Mouse (Mus musculus) kidney, postnatal 25 days (tissue): ENCODE data around the gene Ubxn11.
"Not testable (repeated sequence)": the region's sequence is repeated elsewhere in the genome, so short reads cannot be mapped to it uniquely, and the experiment has no call there.

Source experiments
- DNase-seq, 2 experiments: peaks; one replicate each; pipeline ENCODE4 v3.0.0; 2021; ENCODE audit warnings: mixed read lengths in 2 of 2

Gene Ubxn11

GRCm38 (mm10) chr4:134119644-134120043 lies 17.3 kb downstream of the Ubxn11 start:
- DNase-seq = no peak

DNA sequence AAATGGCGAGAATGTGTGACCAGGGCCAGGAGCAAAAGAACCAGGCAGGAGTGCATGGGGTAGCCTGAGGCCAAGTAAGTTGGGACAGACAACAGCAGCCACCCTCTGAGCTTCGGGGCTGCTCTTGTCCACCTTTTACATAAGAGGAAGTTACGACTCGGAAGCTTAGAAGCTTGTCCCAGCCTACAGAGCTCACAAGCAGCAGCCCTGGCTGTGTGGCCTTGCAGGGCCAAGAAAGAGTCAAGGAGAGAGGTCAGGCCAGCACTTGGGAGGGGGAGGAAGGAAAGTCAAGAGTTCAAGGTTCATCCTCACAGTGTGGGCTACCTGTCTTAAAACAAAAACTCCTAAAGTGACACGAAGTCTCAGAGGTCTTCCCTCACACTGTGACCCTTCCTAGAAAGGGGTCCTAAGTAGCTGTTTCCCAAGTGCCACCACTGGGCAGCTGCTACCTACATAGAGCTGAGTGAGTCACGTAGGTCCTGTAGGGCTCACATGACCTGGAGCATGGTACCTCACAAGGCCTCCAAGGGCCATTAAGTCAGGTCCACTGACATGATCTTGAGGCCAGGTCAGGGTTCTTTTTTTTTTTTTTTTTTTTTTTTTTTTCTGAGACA lies 17.9 kb downstream of the Ubxn11 start:
- DNase-seq = no peak

GRCm38 (mm10) chr4:134120916-134121315 lies 18.5 kb downstream of the Ubxn11 start:
- DNase-seq = no peak

DNA sequence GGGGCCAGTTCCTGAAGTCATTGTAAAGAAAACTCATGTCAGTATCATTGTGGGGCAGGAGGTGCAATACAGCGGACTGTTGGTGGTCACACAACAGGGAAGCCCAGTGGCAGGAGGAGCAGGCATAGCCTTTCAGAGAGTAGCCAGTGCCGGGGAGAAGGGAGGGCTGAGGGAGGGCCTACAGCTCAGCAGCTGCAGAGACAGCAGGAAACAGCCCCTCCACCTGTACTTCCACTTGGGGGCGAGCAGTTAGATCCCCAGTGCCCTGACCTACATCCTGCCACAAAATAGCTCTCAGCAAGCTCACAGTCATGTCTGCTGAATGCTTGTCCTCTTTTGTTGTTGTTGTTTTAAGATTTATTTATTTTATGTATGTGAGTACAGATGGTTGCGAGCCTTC lies 19.2 kb downstream of the Ubxn11 start:
- no peak for DNase-seq

DNA sequence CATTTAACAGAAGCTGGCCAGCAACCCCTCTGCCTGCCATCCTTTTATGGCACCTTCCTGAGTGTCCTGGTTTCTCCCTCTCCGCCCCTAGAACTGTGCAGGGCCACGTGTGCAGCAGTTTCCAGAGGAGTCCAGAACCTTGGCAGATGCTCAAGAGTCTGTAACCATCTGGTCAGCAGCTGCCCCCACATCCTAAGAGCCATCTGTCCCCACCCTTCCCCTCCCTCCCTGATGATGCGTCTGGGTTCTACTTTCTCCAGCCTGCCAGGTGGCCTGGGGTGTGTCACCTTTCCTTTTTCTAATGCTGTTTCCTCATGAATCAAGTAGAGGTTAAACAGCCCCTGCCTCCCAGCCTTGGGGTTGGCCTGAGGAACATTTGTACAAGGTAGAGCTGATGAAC lies 19.9 kb downstream of the Ubxn11 start:
- DNase-seq = no peak

GRCm38 (mm10) chr4:134123147-134123546 lies 20.8 kb downstream of the Ubxn11 start:
- DNase-seq = no peak

DNA sequence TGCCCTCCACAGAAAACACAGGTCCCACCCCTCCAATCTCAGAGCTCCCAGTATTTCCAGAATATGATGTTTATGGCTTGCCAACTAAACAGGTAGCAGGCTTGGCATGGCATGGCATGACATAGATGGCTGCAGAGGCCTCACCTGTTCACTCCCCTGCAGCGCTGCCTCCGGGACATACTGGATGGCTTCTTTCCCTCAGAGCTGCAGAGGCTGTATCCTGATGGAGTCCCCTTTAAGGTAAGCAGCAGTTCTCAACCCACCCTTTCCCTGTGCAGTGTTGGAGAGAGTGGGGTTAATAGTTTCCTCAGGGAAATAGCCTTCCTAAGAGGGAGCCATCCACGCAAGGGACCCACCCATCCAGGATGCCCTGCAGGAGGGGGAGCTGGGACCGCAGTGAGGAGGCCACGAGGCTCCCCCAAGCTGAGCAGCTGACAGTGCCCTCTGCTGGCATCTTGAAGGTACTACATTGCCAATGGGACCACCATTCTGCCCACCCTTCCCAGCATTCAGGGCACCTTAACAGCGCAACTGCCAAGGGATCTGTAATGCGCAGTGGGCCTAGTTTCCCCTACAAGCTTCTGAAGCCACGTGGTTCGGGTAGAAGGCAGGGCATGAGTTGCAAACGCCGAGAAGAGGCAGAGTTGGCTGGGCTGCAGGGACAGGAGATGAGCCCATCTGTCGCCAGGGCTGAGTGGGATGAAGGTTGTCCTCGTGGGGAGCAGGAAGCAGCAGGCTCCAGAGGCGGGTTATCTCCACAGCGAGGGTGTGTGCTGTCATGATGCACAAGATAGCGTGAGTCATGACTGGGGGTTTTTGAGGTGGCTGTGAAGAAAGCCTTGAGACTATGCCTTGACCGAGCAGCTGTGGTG lies 21.5 kb downstream of the Ubxn11 start:
- DNase-seq = peak in 1 of 2 experiments; percentile 20

DNA sequence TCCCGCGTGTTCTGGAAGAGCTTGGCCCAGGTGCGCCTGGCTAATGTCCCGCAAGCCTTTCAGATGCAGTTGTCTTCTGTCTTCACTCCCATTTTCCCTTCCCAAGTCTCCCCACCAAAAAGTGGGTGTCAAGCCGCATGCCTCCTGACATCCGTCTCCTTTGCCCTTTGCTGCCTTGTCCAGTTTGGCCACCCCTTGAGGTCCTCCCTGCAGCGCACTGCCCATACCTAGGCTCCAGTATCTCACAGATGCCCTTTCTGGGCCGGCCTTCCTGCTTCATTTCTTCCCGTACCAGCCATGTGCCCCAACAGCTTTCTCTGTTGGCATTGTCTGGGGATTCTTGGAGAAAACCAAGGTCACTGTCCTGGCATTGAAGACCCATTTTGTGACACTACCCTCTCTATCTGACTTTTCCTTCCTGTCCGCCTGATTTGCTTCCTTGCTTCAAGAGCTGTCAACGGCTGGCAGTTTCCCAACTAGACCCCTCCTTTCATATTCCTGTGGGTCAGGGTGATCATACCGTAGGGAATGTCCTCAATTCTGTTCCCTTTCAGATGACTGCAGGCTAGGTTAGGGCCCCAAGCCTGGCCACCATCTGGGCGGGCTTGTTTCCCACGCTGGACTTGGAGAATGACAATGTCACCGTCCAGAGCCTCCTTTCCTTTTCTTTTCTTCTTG lies 23.2 kb downstream of the Ubxn11 start:
- DNase-seq = no peak

- no peak for DNase-seq
Measured at GRCm38 (mm10) chr4:134126300-134127120, 24.1 kb downstream of the Ubxn11 start.

GRCm38 (mm10) chr4:134127121-134127455 lies 24.7 kb downstream of the Ubxn11 start:
- no peak for DNase-seq

GRCm38 (mm10) chr4:134127793-134128192 lies 25.4 kb downstream of the Ubxn11 start:
- DNase-seq = peak in 1 of 2 experiments; percentile 34

- DNase-seq = peak; percentile 89 to 95
Measured at GRCm38 (mm10) chr4:134128221-134128982, 26.0 kb downstream of the Ubxn11 start, which contains the start of gene Sh3bgrl3. Gene Sh3bgrl3, minus strand, starts transcription at chr4:134128789.

- peak in 1 of 2 experiments; percentile 41 for DNase-seq
Measured at GRCm38 (mm10) chr4:134128983-134129362, 26.6 kb downstream of the Ubxn11 start.

- DNase-seq = no peak
Measured at GRCm38 (mm10) chr4:134129482-134129881, 27.1 kb downstream of the Ubxn11 start.

- DNase-seq = no peak
Measured at GRCm38 (mm10) chr4:134132117-134132516, 29.7 kb downstream of the Ubxn11 start.

DNA sequence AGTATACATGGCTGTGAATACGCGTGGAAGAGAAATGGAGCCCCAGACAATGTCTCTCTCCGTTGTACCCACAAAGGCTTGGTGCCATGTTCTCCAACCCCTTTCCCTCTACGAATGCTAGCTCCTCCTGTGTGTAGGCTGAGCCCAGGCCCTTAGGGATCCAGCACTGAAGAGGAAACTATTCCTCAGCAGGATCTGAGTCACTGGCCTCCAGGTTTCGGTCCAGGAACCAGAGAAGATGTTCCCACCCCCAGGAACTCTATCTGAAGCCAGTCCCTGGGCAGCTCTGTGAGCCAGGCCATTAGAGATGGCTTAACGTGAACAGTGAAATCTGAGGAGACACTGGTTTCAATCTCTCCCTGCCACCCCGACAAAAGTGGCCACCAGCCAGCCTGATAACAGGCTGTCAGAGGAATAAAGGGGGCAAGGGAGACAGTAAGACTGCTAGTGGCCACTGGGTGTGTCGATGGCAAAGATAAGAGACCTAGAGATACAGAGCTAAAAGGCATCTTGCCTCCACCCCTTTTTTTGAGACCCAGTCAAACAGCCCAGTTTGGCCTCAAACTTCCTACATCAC lies 30.2 kb downstream of the Ubxn11 start:
- no peak for DNase-seq

DNA sequence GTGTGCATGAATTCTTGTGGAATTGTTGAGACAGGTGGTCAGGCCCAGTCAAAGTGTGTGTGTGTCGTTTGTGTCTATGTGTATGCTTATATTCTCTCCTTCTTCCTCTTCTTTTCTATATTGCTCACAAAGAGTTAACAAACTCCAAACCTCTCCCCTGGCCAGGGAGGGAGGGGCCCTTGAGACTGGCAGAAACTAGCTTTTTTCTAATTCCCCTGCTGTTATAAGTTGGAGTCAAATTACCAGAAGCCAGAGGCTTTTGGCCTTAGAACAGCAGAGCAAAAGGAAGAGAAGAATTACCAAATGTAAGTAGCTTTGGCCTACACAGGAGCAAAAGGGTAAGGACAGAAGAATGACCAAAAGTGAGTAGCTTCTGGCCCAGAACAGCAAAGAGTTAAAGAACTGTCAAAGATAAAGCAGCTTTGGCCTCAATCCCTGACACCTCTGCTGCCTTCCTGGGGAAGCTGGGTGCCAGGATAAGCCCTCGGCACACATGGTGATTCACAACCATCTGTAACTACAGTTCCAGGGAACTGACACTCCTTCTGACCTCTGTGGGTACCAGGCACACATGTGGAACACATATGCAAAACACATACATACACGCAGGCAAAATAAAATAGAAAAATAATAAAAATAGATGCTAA lies 34.0 kb downstream of the Ubxn11 start:
- no peak for DNase-seq

GRCm38 (mm10) chr4:134138857-134139256 lies 36.5 kb downstream of the Ubxn11 start:
- DNase-seq = no peak

DNA sequence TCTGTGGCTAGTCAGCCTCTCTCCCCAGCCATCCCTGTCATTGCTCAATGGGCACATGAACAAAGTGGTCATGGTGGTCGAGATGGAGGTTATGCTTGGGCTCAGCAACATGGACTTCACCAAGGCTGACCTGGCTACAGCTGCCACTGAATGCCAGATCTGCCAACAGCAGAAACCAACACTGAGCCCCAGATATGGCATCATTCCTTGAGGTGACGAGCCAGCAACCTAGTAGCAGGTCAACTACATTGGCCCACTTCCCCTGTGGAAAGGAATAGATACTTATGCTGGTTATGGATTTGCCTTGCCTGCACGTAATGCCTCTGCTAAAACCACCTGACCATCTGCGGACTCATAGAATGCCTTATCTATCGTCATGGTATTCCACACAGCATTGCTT lies 41.9 kb downstream of the Ubxn11 start:
- not testable (repeated sequence) for DNase-seq

- DNase-seq = no peak
Measured at GRCm38 (mm10) chr4:134149389-134149788, 47.0 kb downstream of the Ubxn11 start.

GRCm38 (mm10) chr4:134152112-134152511 lies 49.7 kb downstream of the Ubxn11 start:
- DNase-seq = no peak
